Mouse (Mus musculus) cerebellum, adult 2 months (tissue): ENCODE measurements at regions not wholly inside any gene's neighbourhood (a gene's known extent, or its start where the extent isn't known, plus 50 kb on each side); places are given as distances from the start of the nearest gene placed in this dataset.
"Not testable (repeated sequence)": the region's sequence is repeated elsewhere in the genome, so short reads cannot be mapped to it uniquely, and the experiment has no call there.

Experiments used
- DNase-seq, 2 experiments: peaks; one replicate each; pipeline ENCODE4 v3.0.0; 2021
- H3K27ac ChIP-seq: fragments of 200-500 bp; 2 replicates; pipeline ENCODE4 v1.5.1; 2012; ENCODE audit warnings: low read length, control low read depth, inconsistent platforms; ENCODE audit not compliant: insufficient read depth
- H3K27me3 ChIP-seq: fragments of 200-500 bp; 2 replicates; pipeline ENCODE4 v1.6.1; 2012; ENCODE audit warnings: inconsistent platforms, mild to moderate bottlenecking, low read length, moderate library complexity; ENCODE audit not compliant: control insufficient read depth, insufficient read depth
- H3K4me1 ChIP-seq: fragments of 200-500 bp; 2 replicates; pipeline ENCODE4 v1.6.1; 2011; ENCODE audit warnings: low read length; ENCODE audit not compliant: control insufficient read depth, insufficient read depth
- H3K4me3 ChIP-seq: fragments of 200-500 bp; replicated peaks from 2 replicates; pipeline ENCODE3; 2011; ENCODE audit warnings: mild to moderate bottlenecking, low read depth, low read length, control low read depth; ENCODE audit not compliant: insufficient read depth
- CTCF ChIP-seq: fragments of 200-500 bp; IDR thresholded peaks from 2 replicates; pipeline ENCODE4 v1.5.1; 2011; ENCODE audit warnings: low read depth, mild to moderate bottlenecking, control low read depth, low read length, moderate library complexity, borderline replicate concordance; ENCODE audit not compliant: insufficient read depth
- POLR2A ChIP-seq: fragments of 200-500 bp; IDR thresholded peaks from 2 replicates; pipeline ENCODE4 v1.6.1; 2011; ENCODE audit warnings: low read length, control low read depth, borderline replicate concordance; ENCODE audit not compliant: insufficient read depth
- WGBS: fragments of 180-500 bp; shearing (Covaris S2); methylation state at CpG from one replicate; pipeline ENCODE4 v1.1.7; 2018; 5-methylcytosine and 5-hydroxymethylcytosine counted together

DNA sequence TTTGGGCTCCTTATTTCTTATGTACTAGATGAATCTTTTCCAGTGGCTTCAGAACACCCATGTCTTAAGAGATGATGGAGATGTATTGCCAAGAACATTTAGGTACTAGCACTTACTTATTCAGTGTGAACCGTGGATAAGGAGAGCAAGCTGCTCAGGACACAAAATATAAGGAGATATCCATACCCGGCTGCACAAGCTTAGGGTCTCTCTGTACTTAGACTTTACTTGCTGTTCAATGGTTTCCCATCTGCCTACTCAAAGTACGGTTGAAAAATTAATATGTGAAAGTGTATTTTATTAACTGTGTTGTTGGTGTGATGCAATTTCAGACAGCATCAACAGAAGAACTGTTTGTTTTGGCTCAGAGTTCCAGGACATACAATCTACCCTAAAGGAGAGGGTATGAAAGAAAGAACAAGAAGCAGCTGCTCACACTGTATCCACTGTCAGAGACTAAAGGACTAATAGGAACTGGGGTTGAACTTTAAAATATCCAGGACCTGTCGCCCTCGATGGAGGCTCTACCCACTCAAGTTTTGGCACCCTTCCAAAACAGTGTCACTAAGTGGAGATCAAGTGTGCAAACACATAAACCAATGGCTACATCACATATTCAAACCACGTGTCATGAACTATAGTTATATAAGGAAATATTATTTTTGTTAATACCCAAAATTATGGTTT is 174.9 kb downstream of the Osr1 start:
- Histone ChIP-seq H3K4me1 (no peaks in the 10 kb centered on the region), H3K27ac (no peak overlapping the region), H3K27me3 (no peaks in the 10 kb centered on the region), H3K4me3 (no peak overlapping the region)
- 58% methylated on average over 6 of the region's 6 CpGs for WGBS
- DNase-seq = no peak
- TF ChIP-seq CTCF (no peak), POLR2A (no peak)

GRCm38 (mm10) chr12:9751261-9752078 is 181.6 kb downstream of the Osr1 start:
- DNase-seq = no peak
- H3K4me1 ChIP-seq = no peaks in the 10 kb centered on the region
- no peak overlapping the region for H3K4me3 ChIP-seq
- H3K27ac ChIP-seq = no peak overlapping the region
- TF ChIP-seq CTCF = no peak
- no peak for TF ChIP-seq POLR2A
- no peaks in the 10 kb centered on the region for H3K27me3 ChIP-seq
- WGBS = 92% methylated on average over 6 of the region's 6 CpGs

DNA sequence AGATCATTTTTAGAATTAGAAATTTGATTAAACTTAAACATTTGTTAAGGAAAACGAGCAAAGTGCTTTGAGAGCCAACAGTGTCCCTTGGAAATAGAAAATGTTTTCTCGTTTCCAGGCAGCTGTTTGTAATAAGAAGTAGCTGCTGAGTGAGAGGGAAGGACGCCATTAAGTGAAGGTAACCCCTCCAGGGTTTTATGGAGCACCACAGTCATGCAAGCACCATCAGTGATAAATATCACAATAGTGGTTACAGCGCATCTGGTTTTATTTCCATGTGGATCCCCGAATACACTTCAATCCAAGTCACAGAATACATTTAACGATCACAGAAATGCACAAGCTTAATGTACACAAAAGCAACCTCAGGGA is 182.1 kb downstream of the Osr1 start:
- DNase-seq = no peak
- Histone ChIP-seq H3K27me3 (no peaks in the 10 kb centered on the region), H3K27ac (no peak overlapping the region), H3K4me1 (no peaks in the 10 kb centered on the region), H3K4me3 (no peak overlapping the region)
- 82% methylated on average over 6 of the region's 6 CpGs for WGBS
- TF ChIP-seq CTCF (no peak), POLR2A (no peak)

GRCm38 (mm10) chr12:9756411-9756810 is 186.5 kb downstream of the Osr1 start:
- no peak for TF ChIP-seq POLR2A
- no peak for TF ChIP-seq CTCF
- Histone ChIP-seq H3K27ac (no peak overlapping the region), H3K27me3 (no peaks in the 10 kb centered on the region), H3K4me1 (no peaks in the 10 kb centered on the region), H3K4me3 (no peak overlapping the region)
- DNase-seq = no peak
- 85% methylated on average over 1 of the region's 1 CpGs for WGBS

DNA sequence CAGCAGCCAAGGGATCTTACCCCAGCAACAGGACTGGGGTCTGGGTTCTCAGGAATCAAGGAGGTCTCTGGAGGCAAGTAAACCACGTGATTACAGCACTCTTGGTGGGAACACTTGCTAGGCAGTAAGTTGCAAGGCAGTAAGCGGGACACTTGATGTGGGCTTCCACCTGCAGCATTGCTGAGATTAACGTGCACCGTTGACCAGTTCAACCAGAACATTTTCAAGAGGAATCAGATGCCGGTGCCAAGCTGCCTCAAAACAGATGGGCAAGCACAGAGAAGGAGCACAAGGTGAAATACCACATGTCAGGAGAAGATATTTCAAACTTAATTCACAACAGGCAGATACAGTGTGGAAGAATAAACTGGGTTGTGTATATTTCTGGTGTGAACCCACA is 190.9 kb downstream of the Osr1 start:
- H3K27me3 ChIP-seq = no peaks in the 10 kb centered on the region
- TF ChIP-seq CTCF = no peak
- TF ChIP-seq POLR2A = no peak
- DNase-seq = no peak
- no peak overlapping the region for H3K27ac ChIP-seq
- 9% methylated on average over 5 of the region's 5 CpGs for WGBS
- H3K4me3 ChIP-seq = no peak overlapping the region
- no peaks in the 10 kb centered on the region for H3K4me1 ChIP-seq

- not testable (repeated sequence) for H3K27ac ChIP-seq
Measured at GRCm38 (mm10) chr12:9762291-9762811, 192.4 kb downstream of the Osr1 start.

GRCm38 (mm10) chr12:9762842-9763241 is 192.9 kb downstream of the Osr1 start:
- H3K27me3 ChIP-seq = no peaks in the 10 kb centered on the region
- WGBS = 89% methylated on average over 2 of the region's 2 CpGs
- H3K27ac ChIP-seq = no peak overlapping the region
- DNase-seq = no peak
- no peak for TF ChIP-seq POLR2A
- TF ChIP-seq CTCF = no peak
- H3K4me1 ChIP-seq = no peaks in the 10 kb centered on the region
- H3K4me3 ChIP-seq = no peak overlapping the region

More at GRCm38 (mm10) chr12:9762291-9762811, 192.4 kb downstream of the Osr1 start:
- not testable (repeated sequence) for H3K27me3 ChIP-seq, H3K4me3 ChIP-seq, H3K4me1 ChIP-seq, DNase-seq
- WGBS = 55% methylated on average over 2 of the region's 2 CpGs

DNA sequence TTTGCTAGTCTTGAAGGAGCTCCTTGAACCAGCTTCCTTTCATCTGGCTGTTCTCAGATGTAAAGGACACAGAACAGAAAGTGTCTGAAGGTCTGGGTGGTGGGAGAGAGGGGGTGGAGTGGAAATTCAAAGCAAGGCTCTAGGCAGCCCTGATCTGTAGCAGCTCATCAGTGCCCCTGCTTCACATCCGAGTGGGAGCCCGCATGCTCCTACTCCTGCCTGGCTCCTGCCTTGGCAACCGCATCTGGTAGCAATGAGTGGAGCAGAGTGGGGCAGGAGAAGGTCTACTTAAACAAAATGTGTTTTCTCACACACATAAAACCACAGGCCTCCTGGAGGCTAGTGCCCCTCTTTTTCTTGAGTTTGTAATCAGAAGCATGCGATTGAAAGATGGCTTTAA is 201.0 kb downstream of the Osr1 start:
- Histone ChIP-seq H3K27ac (no peak overlapping the region), H3K4me3 (no peak overlapping the region), H3K27me3 (no peaks in the 10 kb centered on the region), H3K4me1 (no peaks in the 10 kb centered on the region)
- WGBS = 76% methylated on average over 4 of the region's 4 CpGs
- TF ChIP-seq POLR2A = no peak
- TF ChIP-seq CTCF = no peak
- DNase-seq = no peak
